Mouse (Mus musculus) induced T-regulatory cell, adult 2 months (primary cell): Measurements from ENCODE around the gene B3gnt6.

Experiments
- DNase-seq: peaks from one replicate; pipeline ENCODE4 v3.0.0-alpha.2; 2012; ENCODE audit warnings: low read depth

Gene B3gnt6

DNA sequence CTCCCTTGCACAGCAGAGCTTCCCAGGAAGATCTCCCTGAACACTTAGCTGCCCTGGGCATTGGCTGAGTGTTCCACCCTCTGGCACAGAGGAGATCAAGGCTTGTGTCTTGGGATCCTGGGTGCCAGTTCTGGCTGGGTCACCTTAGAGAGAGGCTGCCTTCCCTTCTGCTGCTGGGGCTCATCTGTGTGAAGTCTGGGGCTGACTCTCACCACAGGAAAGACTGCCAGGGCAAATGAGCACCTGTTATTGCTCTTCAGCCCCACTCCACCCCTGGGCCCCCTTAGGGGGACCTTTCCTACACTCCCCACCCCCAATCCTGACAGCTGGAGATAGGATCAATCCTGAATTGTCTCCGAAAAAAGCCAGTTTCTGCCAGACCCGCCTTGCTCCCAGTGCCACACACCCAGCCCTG is 22.2 kb downstream of the B3gnt6 start:
- DNase-seq: peak; percentile 29

GRCm38 (mm10) chr7:98176322-98177070 is 22.8 kb downstream of the B3gnt6 start:
- peak; percentile 41 for DNase-seq

DNA sequence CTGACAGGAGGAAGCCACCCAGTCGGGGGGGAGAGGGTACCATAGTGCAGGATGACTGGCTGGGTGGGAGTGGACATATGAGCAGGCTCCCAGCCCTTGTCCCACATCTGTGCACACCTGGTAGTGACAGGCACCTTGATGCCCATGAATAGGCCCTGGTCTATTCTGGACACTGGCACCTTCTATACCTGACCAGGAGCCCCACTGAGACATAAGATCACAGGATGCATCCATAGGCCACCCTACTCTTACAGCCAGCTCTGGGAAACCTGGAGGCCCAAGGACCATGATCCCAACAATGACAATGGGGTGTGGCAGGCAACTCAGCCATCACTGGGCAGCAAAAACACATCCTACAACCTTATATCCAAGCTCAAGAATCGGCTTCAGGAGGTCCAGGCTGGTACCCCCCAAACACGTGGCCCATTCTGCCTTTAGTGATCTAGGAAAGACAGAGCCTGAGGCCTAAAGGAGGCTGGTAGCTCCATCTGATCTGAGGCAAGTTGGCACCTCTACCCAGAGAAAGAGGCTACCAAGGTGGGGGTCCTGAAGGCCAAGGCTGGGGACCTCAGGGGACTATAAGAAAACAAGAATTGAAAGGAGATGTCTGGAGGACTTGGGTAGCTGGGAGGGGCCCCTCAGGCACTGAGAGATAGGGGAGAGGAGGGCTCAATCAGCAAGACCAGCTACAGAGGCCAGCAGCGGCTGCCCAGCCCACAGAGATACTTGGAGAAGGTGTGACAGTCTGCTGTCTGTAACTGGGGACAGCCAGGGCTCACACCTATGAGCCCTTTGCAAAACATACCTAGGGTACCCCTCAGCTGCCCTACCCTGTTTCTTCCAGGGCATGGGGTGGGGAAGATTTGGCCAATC is 24.2 kb downstream of the B3gnt6 start:
- no peak for DNase-seq

GRCm38 (mm10) chr7:98173408-98173807 is 25.9 kb downstream of the B3gnt6 start:
- DNase-seq: no peak

- DNase-seq: no peak
Observed at GRCm38 (mm10) chr7:98172661-98173060, 26.6 kb downstream of the B3gnt6 start.

DNA sequence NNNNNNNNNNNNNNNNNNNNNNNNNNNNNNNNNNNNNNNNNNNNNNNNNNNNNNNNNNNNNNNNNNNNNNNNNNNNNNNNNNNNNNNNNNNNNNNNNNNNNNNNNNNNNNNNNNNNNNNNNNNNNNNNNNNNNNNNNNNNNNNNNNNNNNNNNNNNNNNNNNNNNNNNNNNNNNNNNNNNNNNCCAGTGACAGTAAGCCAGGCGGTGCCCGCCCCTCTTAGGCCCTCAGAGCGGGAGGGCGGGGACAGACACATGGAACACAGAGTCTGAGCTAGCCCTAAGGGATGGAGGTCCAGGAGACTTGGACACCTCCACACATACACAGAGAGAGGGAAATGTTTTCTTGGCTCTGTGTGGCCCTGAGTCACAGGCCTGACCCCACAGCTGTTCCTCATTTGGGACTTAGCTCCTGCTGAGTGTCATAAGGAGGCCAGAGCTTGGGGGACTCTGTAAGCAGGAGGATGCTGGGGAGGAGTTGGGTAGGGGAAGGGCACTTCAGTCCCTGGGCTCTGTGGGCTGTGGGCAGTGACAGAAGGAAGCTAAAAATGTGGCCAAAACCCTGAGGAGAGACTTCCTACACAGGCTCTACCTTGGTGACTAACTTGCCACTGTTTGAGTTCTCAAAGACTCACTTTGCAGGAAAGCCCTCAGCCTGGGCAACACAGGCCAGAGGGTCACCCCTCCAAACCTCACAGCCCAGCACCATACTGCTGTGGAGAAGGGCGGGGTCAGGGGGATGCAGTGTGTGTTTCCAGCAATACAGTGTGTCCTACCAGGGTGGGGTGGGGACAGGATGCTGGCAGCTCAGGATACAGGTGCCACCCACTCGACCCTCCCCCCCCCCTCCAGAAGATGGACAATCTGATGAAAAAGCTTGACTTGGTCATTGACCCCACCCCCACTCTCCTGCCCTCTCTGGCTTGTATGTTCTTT is 27.9 kb downstream of the B3gnt6 start:
- DNase-seq: peak; percentile 29

DNA sequence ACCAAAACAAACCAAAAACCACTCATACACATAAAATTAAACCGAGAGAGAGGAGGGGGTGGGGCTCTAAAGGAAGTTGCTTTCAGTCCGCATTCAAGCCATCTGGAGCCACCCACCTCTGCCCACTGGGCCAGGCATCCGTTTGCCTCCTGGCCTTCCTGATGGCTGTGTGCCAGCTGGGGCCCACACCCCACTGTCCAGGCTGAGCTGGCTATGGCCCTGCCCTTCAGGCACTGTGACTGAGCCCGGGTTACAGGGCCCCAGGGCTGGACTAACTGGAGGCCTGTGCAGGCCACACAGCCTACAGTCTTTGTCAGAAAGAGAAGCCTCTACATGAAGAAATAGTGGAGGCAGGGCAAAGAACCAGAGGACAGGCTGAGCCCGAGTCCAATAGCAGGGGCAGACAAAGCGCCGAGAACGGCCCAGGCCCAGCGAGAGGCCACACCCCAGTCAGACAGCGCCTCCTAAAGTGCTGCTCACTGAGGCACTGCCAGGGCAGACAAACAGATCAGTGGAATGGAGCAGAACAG is 34.2 kb downstream of the B3gnt6 start:
- peak; percentile 68 for DNase-seq

DNA sequence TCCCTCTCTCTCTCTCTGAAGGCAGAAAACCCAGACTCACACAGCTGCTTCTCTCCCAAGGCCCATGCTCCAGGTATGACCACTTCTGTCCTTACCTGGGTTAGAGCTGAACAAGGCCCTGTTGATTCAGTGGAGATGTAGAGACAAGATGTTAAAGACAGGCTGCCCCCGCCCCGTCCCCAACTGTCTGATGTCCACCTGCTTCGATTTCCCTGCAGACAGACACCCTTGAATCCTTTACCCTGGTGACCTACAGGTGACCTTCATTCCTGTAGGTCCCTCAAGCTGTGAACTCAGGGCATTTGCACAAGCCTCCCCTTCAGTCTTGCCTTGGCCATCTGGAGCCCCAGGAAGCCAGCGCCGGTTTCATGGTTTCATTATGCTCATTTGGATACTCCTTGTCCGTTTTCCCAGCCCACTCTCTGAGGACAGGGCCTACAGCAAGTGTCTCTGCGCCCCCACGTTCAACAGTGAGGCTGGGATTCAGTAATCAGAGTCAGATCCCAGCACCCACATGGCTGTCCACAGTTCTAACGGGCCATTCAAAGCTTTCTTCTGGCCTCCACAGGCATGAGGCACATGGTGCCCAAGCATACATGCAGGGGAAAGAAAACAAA is 34.8 kb downstream of the B3gnt6 start:
- DNase-seq: no peak

GRCm38 (mm10) chr7:98163700-98164099 is 35.6 kb downstream of the B3gnt6 start:
- no peak for DNase-seq

GRCm38 (mm10) chr7:98162239-98162638 is 37.0 kb downstream of the B3gnt6 start:
- no peak for DNase-seq

GRCm38 (mm10) chr7:98160041-98160740 is 39.1 kb downstream of the B3gnt6 start:
- no peak for DNase-seq

DNA sequence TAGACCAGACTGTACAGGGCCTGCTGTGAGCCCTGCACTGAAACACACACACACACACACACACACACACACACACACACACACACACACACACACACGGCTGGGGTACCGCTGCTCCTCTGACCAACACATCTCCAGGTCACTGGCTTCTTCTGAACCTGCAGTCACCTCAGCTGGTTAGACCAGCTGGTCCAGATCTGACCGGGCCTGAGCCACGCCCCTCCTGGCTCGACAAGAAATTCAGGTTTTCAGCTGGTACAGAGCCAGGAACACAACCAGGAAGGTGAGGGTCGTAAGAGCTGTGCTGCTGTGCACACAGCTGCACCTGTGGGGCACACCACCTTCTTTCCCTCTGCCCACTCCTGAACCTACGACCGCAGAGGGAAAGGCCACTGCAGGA is 40.8 kb downstream of the B3gnt6 start:
- no peak for DNase-seq

- no peak for DNase-seq
Observed at GRCm38 (mm10) chr7:98157636-98158332, 41.5 kb downstream of the B3gnt6 start.

- DNase-seq: no peak
Observed at GRCm38 (mm10) chr7:98156280-98156665, 43.0 kb downstream of the B3gnt6 start.

DNA sequence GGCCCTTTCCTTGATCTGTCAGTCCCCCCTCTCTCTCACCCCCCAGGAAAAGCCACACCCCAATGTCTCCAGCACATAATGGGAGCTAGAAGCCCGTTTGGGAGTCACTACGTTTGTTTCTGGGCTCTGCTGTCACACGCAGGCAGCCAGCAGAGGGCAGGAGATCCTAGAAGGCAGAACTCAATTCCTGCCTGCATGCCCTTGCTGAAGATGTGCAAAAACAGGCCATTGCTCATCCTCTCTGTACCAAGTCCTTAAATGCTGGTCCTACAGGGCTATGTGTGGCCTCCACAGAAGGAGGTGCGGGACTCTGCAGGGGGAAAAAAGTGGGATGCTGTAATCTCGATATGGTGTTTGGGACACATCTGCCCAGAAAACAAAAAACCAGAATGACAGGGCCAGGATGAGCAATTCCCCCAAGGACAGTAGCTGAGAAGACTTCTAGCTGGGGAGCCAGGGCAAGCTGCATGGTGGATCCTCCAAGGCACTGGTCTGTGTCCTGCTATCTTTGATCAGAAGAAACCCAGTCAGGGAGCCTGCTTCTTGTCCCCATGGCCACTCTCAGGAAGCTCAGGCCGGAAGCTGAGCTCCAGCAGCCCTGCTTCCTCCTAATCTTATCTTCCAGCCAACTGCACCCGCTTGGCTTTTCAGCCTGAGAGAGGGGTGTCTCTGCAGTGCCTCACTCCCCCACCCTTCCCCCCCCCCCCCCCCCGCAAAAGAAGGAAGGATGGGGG is 43.6 kb downstream of the B3gnt6 start:
- peak; percentile 72 for DNase-seq

- DNase-seq: no peak
Observed at GRCm38 (mm10) chr7:98153892-98154291, 45.4 kb downstream of the B3gnt6 start.

GRCm38 (mm10) chr7:98153345-98153744 is 45.9 kb downstream of the B3gnt6 start:
- DNase-seq: no peak

GRCm38 (mm10) chr7:98152400-98152799 is 46.9 kb downstream of the B3gnt6 start:
- no peak for DNase-seq

GRCm38 (mm10) chr7:98150525-98150924 is 48.8 kb downstream of the B3gnt6 start:
- DNase-seq: no peak
